In the genomic region with DNA sequence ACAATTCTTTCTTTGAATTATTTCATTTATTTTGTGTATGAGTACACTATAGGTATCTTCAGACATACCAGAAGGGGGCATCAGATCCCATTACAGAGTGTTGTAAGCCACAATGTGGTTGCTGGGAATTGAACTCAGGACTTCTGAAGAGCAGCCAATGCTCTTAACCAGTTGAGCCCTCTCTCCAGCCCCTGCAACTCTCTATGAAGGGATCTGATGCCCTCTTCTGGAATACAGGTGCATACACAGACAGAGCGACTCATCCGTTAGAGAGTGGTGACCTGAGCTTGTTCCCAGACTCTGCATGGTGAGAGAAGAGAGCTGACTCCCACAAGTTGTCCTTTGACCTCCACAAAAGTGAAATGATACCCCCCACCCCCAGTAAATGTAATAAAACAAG, we compare ENCODE assay signal across 11 mouse cellular contexts. TPM values are rescaled to one million over a fixed set of nuclear protein-coding genes. Genes with fewer than 3 reads are reported as not detected.
DNase-seq lines count a peak whose midpoint lies in the region; ATAC-seq and TF ChIP-seq lines count a peak whose summit lies in the region.
"Had no signal": no experiment of that assay in that cellular context is flagged by ENCODE, and none has a peak within 500 bp of the region (broad histone marks: within the 10 kb centered on the region; RNA-seq: fewer than 3 reads in every experiment).

No protein-coding gene starts in this region.

- H3K36me3 ChIP-seq in lung, postnatal 0 days (ENCODE audit: insufficient read depth, low read length): peaks cover 22% of the 10 kb centered on the region; the same call in 1 of the 2 replicates
- peaks cover 39% of the 10 kb centered on the region for H3K36me3 ChIP-seq in stomach, postnatal 0 days (ENCODE audit: control insufficient read depth, insufficient read depth, low read length)

- H3K4me2 ChIP-seq in lung, postnatal 0 days (replicated peaks; ENCODE audit: low read depth, low read length): no peak overlapping the region
- H3K4me2 ChIP-seq in stomach, postnatal 0 days (replicated peaks; ENCODE audit: low read depth): no peak overlapping the region

- no peak overlapping the region for H3K27ac ChIP-seq in lung, postnatal 0 days (ENCODE audit: low read length)
- H3K27ac ChIP-seq in stomach, postnatal 0 days (replicated peaks): no peak overlapping the region

- no peaks in the 10 kb centered on the region for H3K27me3 ChIP-seq in lung, postnatal 0 days (replicated peaks; ENCODE audit: insufficient read depth, low read length)
- no peaks in the 10 kb centered on the region for H3K27me3 ChIP-seq in stomach, postnatal 0 days (ENCODE audit: control insufficient read depth, insufficient read depth, low read length)

- H3K9me3 ChIP-seq in lung, postnatal 0 days (ENCODE audit: low read length): no peaks in the 10 kb centered on the region
- no peaks in the 10 kb centered on the region for H3K9me3 ChIP-seq in stomach, postnatal 0 days (ENCODE audit: control insufficient read depth, low read length)

- no peak overlapping the region for H3K9ac ChIP-seq in lung, postnatal 0 days (replicated peaks; ENCODE audit: low read depth)
- no peak overlapping the region for H3K9ac ChIP-seq in stomach, postnatal 0 days (ENCODE audit: low read length)

- DNase-seq in embryo, embryonic 10.5 days (ENCODE audit: low spot score): peak; percentile 45
- DNase-seq in embryo, embryonic 9.5 days (ENCODE audit: extremely low spot score): no peak
- DNase-seq in lung, postnatal 0 days (ENCODE audit: low spot score): no peak
- no peak for DNase-seq in lung, postnatal 4 days
- no peak for DNase-seq in stomach, postnatal 0 days (ENCODE audit: low spot score)
- DNase-seq in right cerebral cortex, postnatal 14 days: no peak
- no peak for DNase-seq in layer of hippocampus, postnatal 10 days (ENCODE audit: low spot score in 2 of 2)
- DNase-seq: heart, postnatal 14 days; kidney, adult 9 months; lung, postnatal 14 days had no signal

- no peaks in the 10 kb centered on the region for H3K4me1 ChIP-seq in lung, postnatal 0 days (ENCODE audit: insufficient read depth, low read depth, low read length)
- H3K4me1 ChIP-seq in stomach, postnatal 0 days (replicated peaks; ENCODE audit: control insufficient read depth, insufficient read depth): no peaks in the 10 kb centered on the region

- WGBS in lung, postnatal 0 days: 76% methylated on average over 2 of the region's 2 CpGs
- WGBS in stomach, postnatal 0 days: 72% methylated on average over 2 of the region's 2 CpGs

- no peak for ATAC-seq in lung, postnatal 0 days
- ATAC-seq in common myeloid progenitor, adult 5-6 weeks (replicated peaks; ENCODE audit: low read depth, poor library complexity, severe bottlenecking): peak; percentile 76
- no peak for ATAC-seq in stomach, postnatal 0 days (ENCODE audit: low FRiP score, low TSS enrichment)

- TF ChIP-seq CTCF in lung, postnatal 0 days (IDR thresholded peaks at IDR 0.05): peak; percentile 48
- TF ChIP-seq CTCF in stomach, postnatal 0 days (IDR thresholded peaks at IDR 0.05; ENCODE audit: low read depth): peak; percentile 64

- no peak for TF ChIP-seq EP300 in lung, postnatal 0 days (IDR thresholded peaks at IDR 0.05)
- no peak for TF ChIP-seq EP300 in stomach, postnatal 0 days (optimal IDR thresholded peaks at IDR 0.05)

- no peak overlapping the region for H3K4me3 ChIP-seq in lung, postnatal 0 days (ENCODE audit: low read depth, low read length)
- no peak overlapping the region for H3K4me3 ChIP-seq in stomach, postnatal 0 days (ENCODE audit: low read depth, low read length)

RNA-seq across cellular contexts. Expression of gene Ctc1, which starts 13.1 kb away (rescaled TPM):
- 12.2 and 12.3 TPM in 2 replicates for polyA plus RNA-seq in lung, postnatal 0 days (2015; fragmentation: Nextera tagmentation; extraction: Ambion mirVana)
- 18.0 and 30.8 TPM in 2 replicates for total RNA-seq in common myeloid progenitor, adult 5-6 weeks (2017)
- polyA plus RNA-seq in stomach, postnatal 0 days (2015; fragmentation: Nextera tagmentation; extraction: Ambion mirVana): 11.1 and 11.5 TPM in 2 replicates
- total RNA-seq in layer of hippocampus, postnatal 10 days (2021): 10 to 100 TPM; 41.1 to 50.7 TPM

RNA-seq across cellular contexts. Expression of gene Aurkb, which starts 16.6 kb away (rescaled TPM):
- polyA plus RNA-seq in lung, postnatal 0 days (2015; fragmentation: Nextera tagmentation; extraction: Ambion mirVana): 6.5 and 9.1 TPM in 2 replicates
- total RNA-seq in common myeloid progenitor, adult 5-6 weeks (2017): 89.5 and 121 TPM in 2 replicates
- 24.7 and 34.0 TPM in 2 replicates for polyA plus RNA-seq in stomach, postnatal 0 days (2015; fragmentation: Nextera tagmentation; extraction: Ambion mirVana)
- 1 to 10 TPM; 5.3 to 6.0 TPM for total RNA-seq in layer of hippocampus, postnatal 10 days (2021)

RNA-seq across cellular contexts. Expression of gene Pfas, which starts 20.5 kb away (rescaled TPM):
- polyA plus RNA-seq in lung, postnatal 0 days (2015; fragmentation: Nextera tagmentation; extraction: Ambion mirVana): 7.0 and 9.0 TPM in 2 replicates
- total RNA-seq in common myeloid progenitor, adult 5-6 weeks (2017): 50.5 and 57.2 TPM in 2 replicates
- 7.4 and 8.0 TPM in 2 replicates for polyA plus RNA-seq in stomach, postnatal 0 days (2015; fragmentation: Nextera tagmentation; extraction: Ambion mirVana)
- 10 to 100 TPM; 26.2 to 37.5 TPM for total RNA-seq in layer of hippocampus, postnatal 10 days (2021)

RNA-seq across cellular contexts. Expression of gene Borcs6, which starts 30.7 kb away (rescaled TPM):
- polyA plus RNA-seq in lung, postnatal 0 days (2015; fragmentation: Nextera tagmentation; extraction: Ambion mirVana): 20.1 and 21.9 TPM in 2 replicates
- 4.5 and 5.4 TPM in 2 replicates for total RNA-seq in common myeloid progenitor, adult 5-6 weeks (2017)
- 14.6 and 16.7 TPM in 2 replicates for polyA plus RNA-seq in stomach, postnatal 0 days (2015; fragmentation: Nextera tagmentation; extraction: Ambion mirVana)
- 10 to 100 TPM; 24.2 to 24.9 TPM for total RNA-seq in layer of hippocampus, postnatal 10 days (2021)

RNA-seq across cellular contexts. Expression of gene Tmem107, which starts 41.8 kb away (rescaled TPM):
- 62.9 and 70.0 TPM in 2 replicates for polyA plus RNA-seq in lung, postnatal 0 days (2015; fragmentation: Nextera tagmentation; extraction: Ambion mirVana)
- 23.2 and 26.3 TPM in 2 replicates for total RNA-seq in common myeloid progenitor, adult 5-6 weeks (2017)
- polyA plus RNA-seq in stomach, postnatal 0 days (2015; fragmentation: Nextera tagmentation; extraction: Ambion mirVana): 28.4 and 30.8 TPM in 2 replicates
- 10 to 100 TPM; 10.4 to 14.0 TPM for total RNA-seq in layer of hippocampus, postnatal 10 days (2021)

Comparison
In these comparisons a context has a peak if more than half of its experiments do, and no peak if none do; other contexts are left out.
1. RNA of gene Aurkb, which starts 16.6 kb away (total RNA-seq): 89.5 to 121 TPM in common myeloid progenitor, adult 5-6 weeks; 5.3 to 6.0 TPM in layer of hippocampus, postnatal 10 days; every median in the first group is over 10 times any median in the second.